Mouse (Mus musculus): Measurements from ENCODE around the gene Gna14. TPM values are rescaled to one million over a fixed set of nuclear protein-coding genes. Genes with fewer than 3 reads are reported as not detected.

Gna14 gene
- total and polyA plus RNA-seq, 3 experiments: not detected

DNA sequence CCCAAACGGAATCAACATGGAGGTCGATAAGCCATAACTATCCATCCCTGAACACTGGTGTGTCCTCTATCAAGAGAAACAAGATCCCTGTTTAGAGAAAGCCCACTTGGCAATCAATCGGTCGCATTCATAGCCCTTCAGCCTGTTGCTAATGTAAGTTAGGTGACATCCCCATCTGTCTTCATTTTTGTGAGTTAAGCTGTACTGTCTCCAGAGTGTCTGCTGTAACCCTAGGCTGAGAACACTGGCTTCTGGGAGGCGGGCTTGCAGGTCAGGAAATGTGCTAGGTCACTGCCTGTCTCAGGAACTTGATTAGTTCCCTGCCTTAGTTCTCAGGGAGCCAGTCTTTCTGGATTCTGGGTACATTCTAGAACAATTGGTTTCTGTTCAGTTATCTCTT, 91.5 kb downstream of the Gna14 start:
- Histone ChIP-seq H3K27me3 (ENCODE audit: insufficient read depth, low read length) (peaks cover 2% of the 10 kb centered on the region; the same call in 1 of the 2 replicates), H3K9me3 (replicated peaks) (no peaks in the 10 kb centered on the region), H3K36me3 (replicated peaks) (no peaks in the 10 kb centered on the region), H3K4me3 (ENCODE audit: low read depth, low read length) (no peak overlapping the region), H3K4me1 (ENCODE audit: insufficient read depth, low read depth, low read length) (no peaks in the 10 kb centered on the region)
- ATAC-seq (ENCODE audit: extremely low read depth, insufficient number of reproducible peaks, low FRiP score, poor library complexity, severe bottlenecking) (no peak), DNase-seq (ENCODE audit: low spot score) (no peak)
- no peak for TF ChIP-seq CTCF (IDR thresholded peaks at IDR 0.05; ENCODE audit: low read depth, low read length)
- TF ChIP-seq TAL1 (conservative IDR thresholded peaks at IDR 0.05; ENCODE audit: low read depth, low read length): no peak

DNA sequence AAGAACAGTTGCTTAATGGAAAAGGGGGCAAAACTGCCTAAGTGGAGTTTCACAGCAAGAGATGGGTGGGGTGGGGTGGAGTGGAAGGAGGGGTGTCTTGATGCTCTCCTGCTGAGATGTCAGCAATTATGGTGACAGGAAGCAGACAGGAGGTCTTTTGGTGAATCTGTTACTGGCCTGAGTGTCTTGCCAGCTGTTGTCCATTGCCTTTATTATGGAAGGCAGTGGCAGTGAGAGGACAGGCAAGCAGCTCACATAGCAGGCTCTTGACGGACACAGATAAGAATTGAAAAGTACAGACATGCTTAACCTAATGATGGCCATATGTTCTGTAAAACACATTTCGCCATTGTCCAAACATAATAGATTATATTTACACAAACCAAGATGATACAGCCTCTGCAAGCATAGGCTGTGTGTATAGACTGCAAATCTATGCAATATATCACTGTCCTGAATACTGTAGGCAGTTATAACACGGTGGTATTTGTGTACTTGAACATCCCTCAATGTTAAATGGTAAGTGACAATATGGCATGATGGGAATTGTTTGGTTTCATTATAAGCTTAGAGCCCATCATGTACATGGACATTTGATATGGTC, 92.8 kb downstream of the Gna14 start:
- no peaks in the 10 kb centered on the region for H3K4me1 ChIP-seq (ENCODE audit: insufficient read depth, low read depth, low read length)
- H3K36me3 ChIP-seq (replicated peaks): no peaks in the 10 kb centered on the region
- DNase-seq (ENCODE audit: low spot score) (no peak), ATAC-seq (ENCODE audit: extremely low read depth, insufficient number of reproducible peaks, low FRiP score, poor library complexity, severe bottlenecking) (no peak)
- TF ChIP-seq TAL1 (conservative IDR thresholded peaks at IDR 0.05; ENCODE audit: low read depth, low read length): no peak
- no peak for TF ChIP-seq POLR2AphosphoS5 (IDR thresholded peaks at IDR 0.05; ENCODE audit: insufficient replicate concordance, low read depth, low read length)
- no peak for TF ChIP-seq CTCF (IDR thresholded peaks at IDR 0.05; ENCODE audit: low read depth, low read length)
- no peak for TF ChIP-seq GATA2 (IDR thresholded peaks at IDR 0.05; ENCODE audit: borderline replicate concordance, low read depth, low read length)
- TF ChIP-seq GATA1 (IDR thresholded peaks at IDR 0.05; ENCODE audit: borderline replicate concordance, low read length): no peak
- H3K4me3 ChIP-seq (ENCODE audit: low read depth, low read length): no peak overlapping the region
- 0 out of 2 replicates have a peak, but pooled peaks cover 2% of the 10 kb centered on the region for H3K27me3 ChIP-seq (ENCODE audit: insufficient read depth, low read length)
- H3K9me3 ChIP-seq (replicated peaks): no peaks in the 10 kb centered on the region

DNA sequence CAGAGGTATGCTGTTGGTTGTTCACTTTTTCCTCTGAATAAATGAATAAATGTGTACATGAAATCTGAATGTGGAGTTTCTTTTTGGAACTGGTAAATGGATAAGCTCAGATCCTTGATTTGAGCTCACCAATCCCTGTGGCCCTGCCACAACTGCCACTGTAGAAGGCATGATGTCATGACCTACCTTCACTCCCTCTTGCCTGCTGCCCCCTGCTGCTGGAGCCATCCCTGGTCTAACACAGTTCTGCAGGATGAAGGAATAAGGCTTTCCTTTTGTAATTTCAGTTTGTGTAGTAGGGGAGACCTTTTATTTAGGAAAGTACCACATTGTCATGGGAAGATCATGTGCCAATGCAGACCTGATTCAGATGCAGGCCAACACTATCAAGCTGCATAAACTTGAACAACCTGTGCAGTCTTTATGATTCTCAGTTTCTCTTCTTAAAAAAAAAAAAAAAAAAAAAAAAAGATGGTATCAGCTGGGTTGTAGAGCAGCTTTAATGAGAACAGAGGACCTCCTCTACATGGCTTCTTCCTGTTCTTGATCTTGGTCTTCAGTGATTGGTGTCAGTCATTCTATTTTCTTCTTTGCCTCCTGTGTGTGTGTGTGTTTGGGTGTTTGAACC, 93.8 kb downstream of the Gna14 start:
- DNase-seq (ENCODE audit: low spot score) (no peak), ATAC-seq (ENCODE audit: extremely low read depth, insufficient number of reproducible peaks, low FRiP score, poor library complexity, severe bottlenecking) (no peak)
- no peak overlapping the region for H3K4me3 ChIP-seq (ENCODE audit: low read depth, low read length)
- H3K9me3 ChIP-seq (replicated peaks): no peaks in the 10 kb centered on the region
- H3K36me3 ChIP-seq (replicated peaks): no peaks in the 10 kb centered on the region
- TF ChIP-seq GATA2 (IDR thresholded peaks at IDR 0.05; ENCODE audit: borderline replicate concordance, low read depth, low read length) (no peak), TAL1 (conservative IDR thresholded peaks at IDR 0.05; ENCODE audit: low read depth, low read length) (no peak), POLR2AphosphoS5 (IDR thresholded peaks at IDR 0.05; ENCODE audit: insufficient replicate concordance, low read depth, low read length) (no peak), GATA1 (IDR thresholded peaks at IDR 0.05; ENCODE audit: borderline replicate concordance, low read length) (no peak), CTCF (IDR thresholded peaks at IDR 0.05; ENCODE audit: low read depth, low read length) (no peak)
- H3K27me3 ChIP-seq (ENCODE audit: insufficient read depth, low read length): 0 out of 2 replicates have a peak, but pooled peaks cover 5% of the 10 kb centered on the region
- no peaks in the 10 kb centered on the region for H3K4me1 ChIP-seq (ENCODE audit: insufficient read depth, low read depth, low read length)

DNA sequence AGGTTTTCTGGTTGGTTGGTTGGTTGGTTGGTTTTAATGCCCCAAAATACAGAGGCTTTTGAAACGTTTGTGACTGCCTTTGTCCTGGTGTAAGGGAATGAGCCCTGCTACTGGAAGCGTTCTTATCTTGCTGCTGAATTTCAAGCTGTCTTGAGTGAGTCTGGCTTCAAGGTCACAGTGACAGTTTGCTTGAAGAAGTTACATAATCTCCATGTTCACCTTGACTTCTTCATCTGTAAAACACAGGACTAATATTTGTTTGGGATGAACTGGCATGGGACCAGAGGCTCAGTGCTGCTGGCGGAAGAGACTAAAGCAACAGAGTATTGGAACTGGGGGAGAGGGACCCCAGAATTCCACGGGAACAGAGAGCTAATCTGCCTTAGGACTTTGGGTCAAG, 94.4 kb downstream of the Gna14 start:
- Histone ChIP-seq H3K4me3 (ENCODE audit: low read depth, low read length) (no peak overlapping the region), H3K27me3 (ENCODE audit: insufficient read depth, low read length) (0 out of 2 replicates have a peak, but pooled peaks cover 5% of the 10 kb centered on the region), H3K9me3 (replicated peaks) (no peaks in the 10 kb centered on the region), H3K36me3 (replicated peaks) (no peaks in the 10 kb centered on the region), H3K4me1 (ENCODE audit: insufficient read depth, low read depth, low read length) (no peaks in the 10 kb centered on the region)
- TF ChIP-seq GATA2 (IDR thresholded peaks at IDR 0.05; ENCODE audit: borderline replicate concordance, low read depth, low read length) (no peak), CTCF (IDR thresholded peaks at IDR 0.05; ENCODE audit: low read depth, low read length) (no peak), TAL1 (conservative IDR thresholded peaks at IDR 0.05; ENCODE audit: low read depth, low read length) (no peak), POLR2AphosphoS5 (IDR thresholded peaks at IDR 0.05; ENCODE audit: insufficient replicate concordance, low read depth, low read length) (no peak)
- DNase-seq (ENCODE audit: low spot score) (no peak), ATAC-seq (ENCODE audit: extremely low read depth, insufficient number of reproducible peaks, low FRiP score, poor library complexity, severe bottlenecking) (no peak)

DNA sequence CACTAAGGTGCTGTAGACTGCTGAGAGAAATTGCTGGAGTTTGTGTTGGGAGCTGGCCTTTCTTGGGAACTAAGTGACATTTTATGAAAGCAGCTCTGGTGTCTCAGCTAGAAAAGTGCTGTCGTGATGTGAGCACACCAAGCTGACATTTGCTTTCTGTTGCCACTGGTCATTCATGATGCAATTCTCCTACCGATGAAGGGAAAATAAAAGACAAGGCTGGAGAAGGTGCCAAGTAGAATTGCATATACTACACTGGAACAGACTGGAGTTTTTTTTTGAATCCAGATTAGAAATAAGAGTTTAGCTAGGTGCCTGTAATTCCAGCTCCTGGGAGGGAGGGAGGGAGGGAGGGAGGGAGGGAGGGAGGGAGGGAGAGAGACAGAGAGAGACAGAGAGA, 98.7 kb downstream of the Gna14 start:
- no peaks in the 10 kb centered on the region for H3K9me3 ChIP-seq (replicated peaks)
- H3K4me3 ChIP-seq (ENCODE audit: low read depth, low read length): no peak overlapping the region
- TF ChIP-seq TAL1 (conservative IDR thresholded peaks at IDR 0.05; ENCODE audit: low read depth, low read length) (no peak), GATA1 (IDR thresholded peaks at IDR 0.05; ENCODE audit: borderline replicate concordance, low read length) (no peak), CTCF (IDR thresholded peaks at IDR 0.05; ENCODE audit: low read depth, low read length) (no peak), POLR2AphosphoS5 (IDR thresholded peaks at IDR 0.05; ENCODE audit: insufficient replicate concordance, low read depth, low read length) (no peak), GATA2 (IDR thresholded peaks at IDR 0.05; ENCODE audit: borderline replicate concordance, low read depth, low read length) (no peak)
- no peak for DNase-seq (ENCODE audit: low spot score)
- H3K27me3 ChIP-seq (ENCODE audit: insufficient read depth, low read length): 0 out of 2 replicates have a peak, but pooled peaks cover 3% of the 10 kb centered on the region
- no peaks in the 10 kb centered on the region for H3K36me3 ChIP-seq (replicated peaks)
- no peaks in the 10 kb centered on the region for H3K4me1 ChIP-seq (ENCODE audit: insufficient read depth, low read depth, low read length)
- ATAC-seq (ENCODE audit: extremely low read depth, insufficient number of reproducible peaks, low FRiP score, poor library complexity, severe bottlenecking): no peak

DNA sequence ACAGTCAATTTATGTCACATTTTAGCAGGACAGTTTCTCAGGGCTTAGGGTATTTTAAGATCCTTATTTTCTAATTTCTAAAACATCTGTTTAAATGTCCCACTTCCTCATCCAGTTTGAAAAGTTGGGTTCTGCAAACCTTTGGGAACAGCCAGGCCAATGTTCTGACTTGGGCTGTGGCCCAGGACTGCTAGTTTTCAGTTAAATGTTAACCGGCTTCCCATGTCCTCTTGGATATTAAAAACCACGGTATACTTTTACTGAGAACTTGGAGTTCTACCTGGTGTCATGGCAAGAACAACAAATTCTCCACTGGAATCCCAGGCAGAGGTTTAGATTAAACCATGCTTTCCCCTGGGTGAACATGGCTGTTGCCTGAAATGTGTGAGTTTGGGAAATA, 102.9 kb downstream of the Gna14 start:
- Histone ChIP-seq H3K27me3 (ENCODE audit: insufficient read depth, low read length) (0 out of 2 replicates have a peak, but pooled peaks cover 3% of the 10 kb centered on the region), H3K9me3 (replicated peaks) (no peaks in the 10 kb centered on the region), H3K4me1 (ENCODE audit: insufficient read depth, low read depth, low read length) (no peaks in the 10 kb centered on the region), H3K4me3 (ENCODE audit: low read depth, low read length) (no peak overlapping the region), H3K36me3 (replicated peaks) (no peaks in the 10 kb centered on the region)
- no peak for ATAC-seq (ENCODE audit: extremely low read depth, insufficient number of reproducible peaks, low FRiP score, poor library complexity, severe bottlenecking)
- TF ChIP-seq GATA1 (IDR thresholded peaks at IDR 0.05; ENCODE audit: borderline replicate concordance, low read length) (no peak), POLR2AphosphoS5 (IDR thresholded peaks at IDR 0.05; ENCODE audit: insufficient replicate concordance, low read depth, low read length) (no peak), GATA2 (IDR thresholded peaks at IDR 0.05; ENCODE audit: borderline replicate concordance, low read depth, low read length) (no peak), CTCF (IDR thresholded peaks at IDR 0.05; ENCODE audit: low read depth, low read length) (no peak), TAL1 (conservative IDR thresholded peaks at IDR 0.05; ENCODE audit: low read depth, low read length) (no peak)
- no peak for DNase-seq (ENCODE audit: low spot score)

All from G1E (cell line).